Mouse (Mus musculus): ENCODE measurements at regions not wholly inside any gene's neighbourhood (a gene's known extent, or its start where the extent isn't known, plus 50 kb on each side); places are given as distances from the start of the nearest gene placed in this dataset.

DNA sequence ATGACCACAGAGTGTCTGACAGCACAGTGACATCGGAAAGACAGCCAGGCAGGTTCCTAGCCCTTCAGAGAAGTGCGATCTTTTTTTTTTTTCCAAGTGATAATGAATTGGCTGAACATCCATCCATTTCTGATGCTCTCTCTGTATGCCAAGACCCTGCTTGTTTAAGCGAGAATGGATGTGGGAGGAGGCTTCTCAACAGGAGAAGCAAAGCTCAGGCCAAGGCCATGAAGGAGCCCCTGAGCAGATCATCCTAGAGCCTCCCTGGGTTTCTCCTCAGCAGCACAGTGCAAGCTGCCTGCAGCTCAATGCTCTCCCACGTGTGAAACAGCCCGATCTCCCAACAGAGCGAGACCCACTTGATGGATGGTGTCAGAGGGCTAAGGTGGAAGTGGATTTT, 175.7 kb upstream of the Prr30 start:
- WGBS (ENCODE audit: insufficient replicate concordance), result 55% methylated on average over 6 of the region's 6 CpGs
- no peak overlapping the region for H3K4me2 ChIP-seq (ENCODE audit: low read depth, low read length)
- no peak for DNase-seq
- H3K4me1 ChIP-seq (ENCODE audit: insufficient read depth), result no peaks in the 10 kb centered on the region
- 0 out of 2 replicates have a peak, but pooled peaks cover 2% of the 10 kb centered on the region for H3K27me3 ChIP-seq (ENCODE audit: insufficient read depth, low read length)
- TF ChIP-seq EP300 (IDR thresholded peaks at IDR 0.05; ENCODE audit: low read depth) (no peak), CTCF (IDR thresholded peaks at IDR 0.05; ENCODE audit: low read depth) (no peak)
- H3K27ac ChIP-seq (ENCODE audit: low read depth), result no peak overlapping the region
- H3K9ac ChIP-seq (replicated peaks), result no peak overlapping the region
- H3K4me3 ChIP-seq (ENCODE audit: low read depth, low read length), result no peak overlapping the region
- H3K9me3 ChIP-seq (ENCODE audit: low read length), result no peaks in the 10 kb centered on the region
- no peak for ATAC-seq
- no peaks in the 10 kb centered on the region for H3K36me3 ChIP-seq (replicated peaks; ENCODE audit: insufficient read depth, low read length)

DNA sequence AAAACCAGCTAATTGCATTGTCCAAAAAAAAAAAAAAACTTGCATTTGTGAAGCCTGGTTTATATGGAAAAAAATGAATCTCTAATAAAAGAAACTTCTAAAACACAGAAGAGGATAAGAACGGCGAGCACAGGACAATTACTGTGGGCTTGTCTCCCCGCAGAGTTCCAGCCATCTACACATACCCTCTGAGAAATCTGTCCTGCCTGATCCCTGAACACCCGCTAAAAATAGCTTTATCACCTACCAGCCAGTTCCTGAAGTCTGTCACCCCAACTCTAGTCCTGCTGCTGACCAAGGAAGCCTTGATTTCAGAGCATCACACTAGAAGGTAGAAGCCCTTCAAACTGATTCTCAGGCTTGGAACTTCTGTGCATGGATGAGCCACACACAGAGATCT, 173.7 kb upstream of the Prr30 start:
- H3K27me3 ChIP-seq (ENCODE audit: insufficient read depth, low read length), result 0 out of 2 replicates have a peak, but pooled peaks cover 2% of the 10 kb centered on the region
- no peak overlapping the region for H3K4me2 ChIP-seq (ENCODE audit: low read depth, low read length)
- H3K4me3 ChIP-seq (ENCODE audit: low read depth, low read length), result no peak overlapping the region
- 79% methylated on average over 4 of the region's 4 CpGs for WGBS (ENCODE audit: insufficient replicate concordance)
- ATAC-seq (no peak), DNase-seq (no peak)
- no peaks in the 10 kb centered on the region for H3K36me3 ChIP-seq (replicated peaks; ENCODE audit: insufficient read depth, low read length)
- no peaks in the 10 kb centered on the region for H3K9me3 ChIP-seq (ENCODE audit: low read length)
- no peak overlapping the region for H3K27ac ChIP-seq (ENCODE audit: low read depth)
- TF ChIP-seq EP300 (IDR thresholded peaks at IDR 0.05; ENCODE audit: low read depth), result no peak
- no peak for TF ChIP-seq CTCF (IDR thresholded peaks at IDR 0.05; ENCODE audit: low read depth)
- no peaks in the 10 kb centered on the region for H3K4me1 ChIP-seq (ENCODE audit: insufficient read depth)
- H3K9ac ChIP-seq (replicated peaks), result no peak overlapping the region

DNA sequence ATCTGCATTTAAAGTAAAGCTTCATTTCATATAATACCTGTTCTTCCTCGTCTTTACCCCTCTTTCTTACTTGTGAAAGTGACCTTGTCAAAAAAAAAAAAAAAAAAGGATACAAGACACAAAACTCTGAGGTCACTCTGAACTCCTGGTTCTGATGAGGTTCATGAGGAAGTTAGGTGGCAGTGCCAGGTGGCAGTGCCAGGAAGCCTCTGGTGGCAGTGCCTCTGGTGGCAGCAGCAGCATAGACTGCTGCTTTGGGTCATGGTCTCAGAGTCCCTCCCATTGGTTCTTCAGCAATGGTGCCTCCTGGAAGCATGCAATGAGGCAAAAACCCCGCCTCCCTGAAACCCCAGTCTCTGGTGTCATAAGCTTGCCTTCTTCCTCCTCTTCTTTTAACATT, 159.7 kb upstream of the Prr30 start:
- Histone ChIP-seq H3K4me3 (ENCODE audit: low read depth, low read length) (no peak overlapping the region), H3K27ac (ENCODE audit: low read depth) (no peak overlapping the region), H3K9ac (replicated peaks) (no peak overlapping the region), H3K27me3 (ENCODE audit: insufficient read depth, low read length) (no peaks in the 10 kb centered on the region), H3K9me3 (ENCODE audit: low read length) (no peaks in the 10 kb centered on the region), H3K4me2 (ENCODE audit: low read depth, low read length) (no peak overlapping the region), H3K36me3 (replicated peaks; ENCODE audit: insufficient read depth, low read length) (no peaks in the 10 kb centered on the region), H3K4me1 (ENCODE audit: insufficient read depth) (no peaks in the 10 kb centered on the region)
- no peak for TF ChIP-seq EP300 (IDR thresholded peaks at IDR 0.05; ENCODE audit: low read depth)
- TF ChIP-seq CTCF (IDR thresholded peaks at IDR 0.05; ENCODE audit: low read depth), result no peak
- ATAC-seq, result no peak
- WGBS (ENCODE audit: insufficient replicate concordance), result 68% methylated on average over 2 of the region's 2 CpGs
- DNase-seq, result no peak

DNA sequence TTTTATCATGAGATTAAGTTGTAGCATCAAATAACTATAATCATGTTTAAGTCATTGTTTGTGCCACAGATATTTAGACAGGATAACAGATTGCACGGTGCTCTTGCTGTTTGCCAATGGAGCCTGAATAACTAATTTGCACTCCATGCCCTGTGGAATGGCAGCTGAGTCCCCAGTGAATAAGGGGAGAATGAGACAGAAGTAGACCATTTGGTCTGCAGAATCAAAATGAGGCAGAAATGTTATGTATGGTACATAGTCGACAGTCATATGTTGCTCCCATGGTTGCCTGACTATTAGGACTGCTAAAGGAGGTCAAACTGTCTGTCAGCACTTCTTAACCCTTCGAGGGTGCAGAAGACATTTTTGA, 152.9 kb upstream of the Prr30 start:
- whole genome bisulfite sequencing (ENCODE audit: insufficient replicate concordance), result 65% methylated on average over 3 of the region's 3 CpGs
- Histone ChIP-seq H3K4me2 (ENCODE audit: low read depth, low read length) (no peak overlapping the region), H3K4me1 (ENCODE audit: insufficient read depth) (no peaks in the 10 kb centered on the region), H3K4me3 (ENCODE audit: low read depth, low read length) (no peak overlapping the region), H3K27me3 (ENCODE audit: insufficient read depth, low read length) (no peaks in the 10 kb centered on the region), H3K9ac (replicated peaks) (no peak overlapping the region), H3K27ac (ENCODE audit: low read depth) (no peak overlapping the region), H3K9me3 (ENCODE audit: low read length) (no peaks in the 10 kb centered on the region), H3K36me3 (replicated peaks; ENCODE audit: insufficient read depth, low read length) (no peaks in the 10 kb centered on the region)
- DNase-seq (no peak), ATAC-seq (no peak)
- TF ChIP-seq CTCF (IDR thresholded peaks at IDR 0.05; ENCODE audit: low read depth) (no peak), EP300 (IDR thresholded peaks at IDR 0.05; ENCODE audit: low read depth) (no peak)

DNA sequence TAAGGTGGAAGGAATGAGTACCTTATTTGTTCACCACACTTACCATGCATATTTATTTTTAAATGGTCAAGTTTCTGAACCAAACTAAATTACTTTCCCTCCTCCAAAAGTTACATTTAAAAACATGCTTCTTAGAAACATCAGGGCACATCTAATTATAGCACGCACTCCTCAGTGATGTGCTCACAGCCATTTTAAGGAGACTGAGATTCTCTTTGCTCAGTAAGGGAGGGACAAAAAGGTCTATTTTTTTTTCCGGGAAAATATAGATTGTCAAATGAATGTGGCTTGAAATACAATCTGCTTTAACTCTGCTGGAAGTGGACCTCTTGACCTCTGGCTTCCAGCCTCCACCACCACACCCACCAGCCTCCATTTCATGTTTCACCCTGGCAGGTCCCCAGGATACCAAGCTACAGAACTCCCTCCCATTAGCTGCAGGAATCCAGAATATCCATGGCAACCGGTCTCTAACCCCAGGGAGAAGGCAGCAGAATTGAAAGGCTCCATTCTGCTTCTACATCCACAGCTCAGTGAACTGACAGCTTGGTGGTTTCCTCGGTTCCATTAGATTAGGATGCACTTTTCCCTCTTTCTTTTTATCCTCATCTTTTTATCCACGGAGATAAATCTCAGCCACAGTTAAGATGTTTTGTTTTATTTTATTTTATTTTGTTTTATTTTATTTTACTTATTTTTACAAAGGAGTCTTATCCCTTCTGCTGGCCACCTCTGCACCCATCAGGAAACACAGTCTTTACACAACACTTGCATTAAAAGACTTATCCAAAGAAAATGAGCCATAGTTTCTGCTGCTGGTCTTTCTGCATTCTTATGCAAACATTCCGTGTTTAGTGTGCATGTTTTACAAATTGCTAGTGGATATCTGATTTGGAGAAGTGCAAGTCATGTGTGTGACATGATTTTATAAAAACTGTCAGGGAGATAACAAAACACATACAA, 152.2 kb upstream of the Prr30 start:
- TF ChIP-seq CTCF (IDR thresholded peaks at IDR 0.05; ENCODE audit: low read depth), result no peak
- TF ChIP-seq EP300 (IDR thresholded peaks at IDR 0.05; ENCODE audit: low read depth), result no peak
- no peak for DNase-seq

DNA sequence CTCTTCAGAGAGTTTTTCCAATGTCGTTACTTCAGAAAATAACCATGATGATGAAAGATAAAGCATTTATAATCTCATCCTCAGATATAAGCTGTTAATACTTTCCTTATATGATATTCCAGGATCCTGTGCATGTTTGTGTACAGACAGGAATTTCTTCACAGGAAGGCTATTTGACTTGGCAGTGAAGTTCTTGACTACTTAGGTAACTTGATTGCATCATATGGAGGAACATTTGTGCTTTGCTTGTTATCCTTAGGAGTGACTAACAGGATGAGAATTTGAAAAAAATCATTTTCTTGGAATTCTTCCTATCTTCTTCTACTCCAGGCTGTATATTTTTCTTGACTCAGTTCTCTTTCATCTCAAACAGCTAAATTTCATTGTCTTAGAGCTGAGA, 140.2 kb upstream of the Prr30 start:
- ATAC-seq (no peak), DNase-seq (no peak)
- Histone ChIP-seq H3K27ac (ENCODE audit: low read depth) (no peak overlapping the region), H3K27me3 (ENCODE audit: insufficient read depth, low read length) (no peaks in the 10 kb centered on the region), H3K4me3 (ENCODE audit: low read depth, low read length) (no peak overlapping the region), H3K4me2 (ENCODE audit: low read depth, low read length) (no peak overlapping the region), H3K9ac (replicated peaks) (no peak overlapping the region), H3K4me1 (ENCODE audit: insufficient read depth) (no peaks in the 10 kb centered on the region), H3K36me3 (replicated peaks; ENCODE audit: insufficient read depth, low read length) (no peaks in the 10 kb centered on the region), H3K9me3 (ENCODE audit: low read length) (no peaks in the 10 kb centered on the region)
- no peak for TF ChIP-seq CTCF (IDR thresholded peaks at IDR 0.05; ENCODE audit: low read depth)
- TF ChIP-seq EP300 (IDR thresholded peaks at IDR 0.05; ENCODE audit: low read depth), result no peak
- 78% methylated on average over 1 of the region's 1 CpGs for WGBS (ENCODE audit: insufficient replicate concordance)

More for the DNA sequence above, 152.2 kb upstream of the Prr30 start:
- Histone ChIP-seq H3K36me3 (replicated peaks; ENCODE audit: insufficient read depth, low read length) (no peaks in the 10 kb centered on the region), H3K9ac (replicated peaks) (no peak overlapping the region), H3K9me3 (ENCODE audit: low read length) (no peaks in the 10 kb centered on the region), H3K4me3 (ENCODE audit: low read depth, low read length) (no peak overlapping the region), H3K27me3 (ENCODE audit: insufficient read depth, low read length) (no peaks in the 10 kb centered on the region), H3K4me2 (ENCODE audit: low read depth, low read length) (no peak overlapping the region), H3K4me1 (ENCODE audit: insufficient read depth) (no peaks in the 10 kb centered on the region), H3K27ac (ENCODE audit: low read depth) (no peak overlapping the region)
- 51% methylated on average over 6 of the region's 6 CpGs for WGBS (ENCODE audit: insufficient replicate concordance)
- ATAC-seq, result no peak
